Mouse (Mus musculus) forebrain, embryonic 11.5 days (tissue): ENCODE data around the gene Kctd3. TPM values are rescaled to one million over a fixed set of nuclear protein-coding genes. Genes with fewer than 3 reads are reported as not detected.
A peak's percentile ranks its signal among the peaks of the same experiment; 100 is the strongest.

ENCODE experiments used
- ATAC-seq: fragments of 200-750 bp; cut with Nextera tagmentation; replicated peaks from 2 replicates; pipeline ENCODE4 v1.8.0; 2017; ENCODE audit warnings: moderate TSS enrichment; ENCODE audit not compliant: low FRiP score
- DNase-seq: peaks from one replicate; pipeline ENCODE4 v3.0.0-alpha.2; 2017; ENCODE audit warnings: low spot score
- H3K27ac ChIP-seq: fragments of 300-500 bp; sonication (generic); 2 replicates; pipeline ENCODE4 v1.5.1; 2014; ENCODE audit warnings: low read depth, low read length
- H3K27me3 ChIP-seq: fragments of 300-500 bp; sonication (generic); 2 replicates; pipeline ENCODE4 v1.6.1; 2014; ENCODE audit warnings: mild to moderate bottlenecking, low read length, mixed read lengths; ENCODE audit not compliant: control insufficient read depth, insufficient read depth
- H3K36me3 ChIP-seq: fragments of 300-500 bp; sonication (generic); 2 replicates; pipeline ENCODE4 v1.6.1; 2014; ENCODE audit warnings: mild to moderate bottlenecking, low read length, moderate library complexity, mixed read lengths; ENCODE audit not compliant: control insufficient read depth, insufficient read depth
- H3K4me1 ChIP-seq: fragments of 300-500 bp; sonication (generic); replicated peaks from 2 replicates; pipeline ENCODE4 v1.6.1; 2014; ENCODE audit warnings: low read length, mixed read lengths; ENCODE audit not compliant: control insufficient read depth, insufficient read depth
- H3K4me2 ChIP-seq: fragments of 300-500 bp; sonication (generic); 2 replicates; pipeline ENCODE4 v1.6.1; 2014; ENCODE audit warnings: low read depth, mild to moderate bottlenecking, low read length, moderate library complexity, mixed read lengths; ENCODE audit not compliant: severe bottlenecking
- H3K4me3 ChIP-seq: fragments of 300-500 bp; sonication (generic); 2 replicates; pipeline ENCODE4 v1.5.1; 2014; ENCODE audit warnings: low read depth, low read length
- H3K9ac ChIP-seq: fragments of 300-500 bp; sonication (generic); 2 replicates; pipeline ENCODE4 v1.6.1; 2014; ENCODE audit warnings: low read length
- H3K9me3 ChIP-seq: fragments of 300-500 bp; sonication (generic); 2 replicates; pipeline ENCODE4 v1.6.1; 2016; ENCODE audit warnings: low read length, mixed read lengths; ENCODE audit not compliant: control insufficient read depth
- whole genome bisulfite sequencing: fragments of 180-500 bp; shearing (Covaris S2); extraction: QIAGEN DNeasy Blood & Tissue Kit; methylation state at CpG from one replicate; pipeline ENCODE4 v1.1.7; 2014; 5-methylcytosine and 5-hydroxymethylcytosine counted together
- polyA plus RNA-seq: library from polyadenylated mRNA; unstranded; fragments of >200 nt; fragmentation: Nextera tagmentation; extraction: Ambion mirVana; gene quantifications from 2 replicates; pipeline ENCODE4 v1.2.1, GENCODE M21; 2014

Kctd3 gene
- 36.4 and 44.6 TPM in 2 replicates for polyA plus RNA-seq

DNA sequence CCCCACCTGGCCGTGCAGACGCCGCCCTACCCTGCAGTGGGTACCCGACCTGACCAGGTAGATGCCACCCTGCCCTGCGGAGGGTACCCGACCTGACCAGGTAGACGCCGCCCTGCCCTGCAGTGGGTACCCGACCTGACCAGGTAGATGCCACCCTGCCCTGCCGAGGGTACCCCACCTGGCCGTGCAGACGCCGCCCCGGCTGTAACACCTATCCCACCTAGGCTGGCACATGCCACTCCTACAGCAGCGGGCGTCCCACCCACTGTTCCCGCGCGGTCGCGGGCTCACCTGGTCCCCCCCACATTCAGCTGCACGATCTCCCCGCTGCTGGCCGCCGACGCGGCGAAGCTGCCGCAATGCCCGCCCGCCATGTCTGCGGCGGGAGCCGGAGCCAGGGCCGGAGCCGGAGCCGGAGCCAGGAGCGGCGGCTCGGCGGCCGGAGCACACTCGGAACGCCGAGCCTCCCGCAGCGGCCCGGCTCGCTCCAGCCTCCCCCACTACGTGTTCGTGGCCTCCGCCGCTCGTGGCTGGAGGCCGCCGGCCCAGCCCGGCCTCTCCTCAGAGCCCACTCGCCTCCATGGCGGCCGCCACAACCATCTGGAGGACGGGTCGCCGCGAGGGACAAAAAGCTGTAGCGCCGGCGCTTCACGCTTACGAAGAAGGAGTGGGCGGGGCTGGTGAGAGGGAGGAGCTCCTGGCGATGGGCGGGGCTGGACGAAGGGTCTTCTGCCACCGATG lies at the start of gene Kctd3:
Kctd3 (minus strand) TSS at position 603 of the 741 bp plus-strand sequence.
- H3K9ac ChIP-seq = peak within 1 kb of the TSS; percentile 96
- H3K27me3 ChIP-seq = no peaks in the 10 kb centered on the region
- under 1% methylated on average over 74 of the region's 74 CpGs for WGBS
- H3K4me3 ChIP-seq = peak within 1 kb of the TSS; percentile 96
- no peaks in the 10 kb centered on the region for H3K36me3 ChIP-seq
- H3K4me1 ChIP-seq = peaks cover 7% of the 10 kb centered on the region
- H3K9me3 ChIP-seq = no peaks in the 10 kb centered on the region
- ATAC-seq (peak; percentile 90), DNase-seq (peak; percentile 99)
- H3K27ac ChIP-seq = no peak within 1 kb of the TSS
- peak within 1 kb of the TSS; percentile 89 for H3K4me2 ChIP-seq

DNA sequence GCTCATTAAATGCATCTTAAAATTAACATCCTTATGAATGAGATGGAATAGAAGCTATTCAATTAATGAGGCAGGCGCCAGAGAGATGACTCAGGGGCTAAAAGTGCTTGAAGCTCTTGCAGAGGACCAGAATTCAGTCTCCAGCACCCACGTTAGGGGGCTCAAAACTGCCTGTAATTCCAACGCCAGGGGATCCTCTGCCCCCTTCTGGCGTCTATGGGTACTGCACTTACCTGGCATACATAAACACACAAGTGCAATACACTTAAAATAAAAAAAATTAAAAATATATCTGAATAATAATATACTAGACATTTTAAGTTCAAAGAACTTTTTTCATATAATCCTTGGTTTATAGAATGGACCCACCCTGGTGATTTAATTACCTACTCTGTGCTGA lies 49.8 kb upstream of the Kctd3 start:
- ATAC-seq (no peak), DNase-seq (no peak)
- Histone ChIP-seq H3K27me3 (no peaks in the 10 kb centered on the region), H3K4me2 (no peak overlapping the region), H3K4me3 (no peak overlapping the region), H3K9ac (no peak overlapping the region), H3K9me3 (no peaks in the 10 kb centered on the region), H3K4me1 (no peaks in the 10 kb centered on the region), H3K36me3 (no peaks in the 10 kb centered on the region), H3K27ac (no peak overlapping the region)
- 50% methylated on average over 4 of the region's 4 CpGs for WGBS

DNA sequence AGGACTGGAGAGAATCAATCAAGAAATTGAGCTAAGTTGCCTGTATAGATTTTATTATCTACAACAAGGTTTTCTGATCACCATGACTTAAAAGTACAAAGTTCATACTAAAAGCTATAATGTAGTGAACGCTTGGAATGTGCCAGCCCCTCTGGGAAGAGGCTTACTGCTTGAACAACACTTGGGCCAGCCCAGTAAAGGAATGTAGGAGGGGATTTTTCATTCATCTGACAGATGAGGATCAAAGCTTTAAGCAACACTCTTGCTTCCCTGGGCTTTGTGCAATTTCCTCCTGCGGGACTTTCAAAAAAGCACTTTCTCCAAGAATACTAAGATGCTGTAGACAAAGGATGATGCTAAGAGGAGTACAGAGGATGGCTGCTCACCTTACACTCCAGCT lies 48.3 kb upstream of the Kctd3 start:
- H3K4me3 ChIP-seq = no peak overlapping the region
- ATAC-seq (no peak), DNase-seq (no peak)
- no peak overlapping the region for H3K27ac ChIP-seq
- H3K4me2 ChIP-seq = no peak overlapping the region
- H3K36me3 ChIP-seq = no peaks in the 10 kb centered on the region
- no peaks in the 10 kb centered on the region for H3K4me1 ChIP-seq
- H3K9ac ChIP-seq = no peak overlapping the region
- no peaks in the 10 kb centered on the region for H3K9me3 ChIP-seq
- WGBS = 53% methylated on average over 2 of the region's 2 CpGs
- no peaks in the 10 kb centered on the region for H3K27me3 ChIP-seq

DNA sequence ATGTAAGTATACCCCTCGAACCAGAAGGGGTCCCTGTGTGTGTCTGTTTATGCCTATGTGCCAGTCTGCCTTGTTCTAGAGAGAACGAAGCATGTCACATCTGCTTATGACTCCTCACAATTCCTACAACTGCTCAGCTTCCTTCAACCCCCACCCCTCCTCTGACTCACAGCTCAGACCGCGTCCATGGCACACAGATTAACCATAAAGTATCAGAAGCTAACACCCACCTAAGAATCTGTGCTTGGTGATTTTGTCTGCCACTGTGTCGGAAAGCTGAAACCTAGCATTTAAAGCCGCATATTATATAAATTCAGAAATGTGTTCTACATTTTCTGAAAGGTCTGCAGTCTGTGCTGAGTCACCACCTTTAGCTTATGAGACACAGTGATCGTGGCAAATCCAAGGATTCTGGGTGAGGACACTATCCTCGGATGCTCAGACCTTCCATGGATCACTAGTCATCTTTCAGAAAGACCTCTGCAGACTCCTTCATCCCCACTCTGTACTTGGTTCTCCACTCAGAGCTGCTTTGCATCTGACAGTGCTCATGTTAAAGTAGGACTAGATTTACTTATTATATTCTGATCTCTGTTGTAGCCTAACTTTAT lies 47.4 kb upstream of the Kctd3 start:
- H3K9me3 ChIP-seq = no peaks in the 10 kb centered on the region
- H3K27ac ChIP-seq = no peak overlapping the region
- no peak for DNase-seq
- ATAC-seq = no peak
- no peak overlapping the region for H3K4me3 ChIP-seq
- H3K9ac ChIP-seq = no peak overlapping the region
- H3K36me3 ChIP-seq = no peaks in the 10 kb centered on the region
- WGBS = 91% methylated on average over 8 of the region's 8 CpGs
- no peak overlapping the region for H3K4me2 ChIP-seq
- H3K27me3 ChIP-seq = no peaks in the 10 kb centered on the region
- H3K4me1 ChIP-seq = no peaks in the 10 kb centered on the region

DNA sequence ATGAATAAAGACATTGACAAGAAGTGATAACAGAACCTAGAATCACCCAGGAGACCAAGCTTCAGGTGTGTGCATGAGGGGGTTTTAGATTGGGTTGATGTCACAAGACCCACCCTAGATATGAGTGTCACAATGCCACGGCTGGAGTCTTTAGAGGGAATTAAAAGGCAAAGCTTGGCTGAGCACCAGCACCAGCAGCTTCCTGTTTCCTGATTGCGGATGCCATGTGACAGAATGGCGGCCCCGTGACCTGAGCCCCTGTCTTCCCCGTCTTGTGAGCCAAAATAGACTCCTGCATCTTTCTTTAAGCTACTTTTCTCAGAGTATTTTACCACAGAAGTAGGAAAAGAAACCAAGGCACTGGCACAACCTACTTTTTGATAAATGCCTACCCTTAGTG lies 46.5 kb upstream of the Kctd3 start:
- no peak overlapping the region for H3K4me3 ChIP-seq
- no peak overlapping the region for H3K9ac ChIP-seq
- no peak overlapping the region for H3K27ac ChIP-seq
- no peaks in the 10 kb centered on the region for H3K4me1 ChIP-seq
- ATAC-seq (no peak), DNase-seq (no peak)
- WGBS = 86% methylated on average over 5 of the region's 5 CpGs
- H3K36me3 ChIP-seq = no peaks in the 10 kb centered on the region
- no peaks in the 10 kb centered on the region for H3K9me3 ChIP-seq
- H3K4me2 ChIP-seq = no peak overlapping the region
- H3K27me3 ChIP-seq = no peaks in the 10 kb centered on the region

DNA sequence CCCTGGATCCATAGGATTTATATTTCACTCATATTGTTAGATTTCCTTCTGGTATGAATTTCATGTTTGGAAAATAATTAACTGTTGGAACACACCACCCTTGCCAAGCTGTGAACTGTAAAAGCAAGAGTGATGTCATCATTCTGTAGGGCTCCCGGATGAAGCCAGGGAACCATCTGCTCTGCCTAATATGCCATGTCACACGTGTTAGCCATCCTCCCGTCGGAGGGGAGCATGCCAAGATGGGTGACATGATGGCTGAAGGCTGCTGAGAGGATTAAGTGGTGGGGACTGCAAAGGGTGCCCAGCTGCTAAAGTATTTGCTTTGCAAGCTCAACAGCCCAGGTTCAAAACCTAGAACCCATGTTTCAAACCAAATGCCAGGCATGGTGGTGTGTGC lies 44.5 kb upstream of the Kctd3 start:
- DNase-seq (no peak), ATAC-seq (no peak)
- 86% methylated on average over 4 of the region's 4 CpGs for WGBS
- H3K27ac ChIP-seq = no peak overlapping the region
- no peaks in the 10 kb centered on the region for H3K4me1 ChIP-seq
- no peak overlapping the region for H3K4me3 ChIP-seq
- no peak overlapping the region for H3K4me2 ChIP-seq
- no peaks in the 10 kb centered on the region for H3K27me3 ChIP-seq
- no peaks in the 10 kb centered on the region for H3K36me3 ChIP-seq
- H3K9me3 ChIP-seq = no peaks in the 10 kb centered on the region
- no peak overlapping the region for H3K9ac ChIP-seq

DNA sequence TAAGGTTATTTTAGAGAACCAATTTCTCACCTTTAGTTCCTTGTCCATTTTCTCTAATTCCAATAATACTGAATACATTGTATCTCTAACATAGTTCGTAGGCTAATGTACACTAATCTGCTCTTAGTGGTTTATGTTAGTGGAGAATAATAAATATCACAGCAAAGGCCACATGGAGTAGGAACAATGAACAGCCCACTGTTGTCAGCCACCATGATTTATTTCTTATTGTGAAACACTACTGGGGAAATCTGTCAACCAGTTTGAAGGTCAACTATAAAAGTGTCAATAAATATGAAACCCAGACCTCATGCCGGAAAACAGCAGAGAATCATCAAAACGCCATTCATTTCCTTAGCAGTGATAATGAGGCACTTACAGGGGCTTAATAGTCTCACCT lies 42.5 kb upstream of the Kctd3 start:
- 86% methylated on average over 3 of the region's 3 CpGs for WGBS
- ATAC-seq = no peak

DNA sequence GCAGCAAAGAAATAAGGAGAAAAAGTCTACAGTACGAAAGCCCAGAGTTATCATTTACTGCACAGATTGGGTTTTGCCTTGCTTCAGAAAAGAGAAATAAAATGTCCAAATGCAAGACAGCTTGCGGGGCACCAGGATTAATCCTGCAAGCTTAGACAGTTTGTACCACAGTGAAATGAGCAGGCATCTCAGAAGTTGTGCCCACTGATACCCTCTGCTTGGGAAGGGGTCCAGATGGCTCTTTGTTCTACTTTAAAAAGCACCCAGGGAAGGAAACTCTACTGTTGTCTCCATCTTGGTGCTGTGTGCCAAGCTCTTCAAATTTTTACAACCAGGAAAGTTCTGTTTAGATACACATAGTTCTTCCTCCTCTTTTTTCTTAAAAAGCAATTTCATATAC lies 40.7 kb upstream of the Kctd3 start:
- no peak overlapping the region for H3K4me2 ChIP-seq
- 89% methylated on average over 2 of the region's 2 CpGs for WGBS

More for the DNA sequence above, 42.5 kb upstream of the Kctd3 start:
- H3K4me3 ChIP-seq = no peak overlapping the region
- H3K4me1 ChIP-seq = no peaks in the 10 kb centered on the region
- no peak overlapping the region for H3K9ac ChIP-seq
- no peaks in the 10 kb centered on the region for H3K9me3 ChIP-seq
- H3K4me2 ChIP-seq = no peak overlapping the region
- H3K36me3 ChIP-seq = no peaks in the 10 kb centered on the region
- DNase-seq = no peak
- H3K27ac ChIP-seq = no peak overlapping the region
- H3K27me3 ChIP-seq = no peaks in the 10 kb centered on the region

DNA sequence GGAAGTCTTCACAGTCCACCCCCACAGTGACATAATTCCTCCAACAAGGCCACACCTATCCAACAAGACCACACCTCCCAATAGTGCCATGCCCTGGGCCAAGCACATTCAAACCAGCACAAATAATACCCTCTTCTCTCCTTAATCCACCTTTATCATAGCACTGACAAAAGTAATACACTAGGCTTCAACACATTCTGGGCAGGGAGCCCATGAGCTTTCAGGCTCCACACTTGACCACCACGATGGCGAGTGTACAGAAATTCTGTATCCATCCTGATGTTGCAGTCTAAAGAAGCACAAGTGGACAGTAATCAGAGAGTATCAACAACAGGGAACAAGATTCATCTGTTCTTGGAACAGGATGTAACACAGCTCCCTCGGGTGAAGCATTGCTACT lies 40.3 kb upstream of the Kctd3 start:
- Histone ChIP-seq H3K4me2 (no peak overlapping the region), H3K9ac (no peak overlapping the region), H3K4me3 (no peak overlapping the region), H3K36me3 (no peaks in the 10 kb centered on the region), H3K9me3 (no peaks in the 10 kb centered on the region), H3K27me3 (no peaks in the 10 kb centered on the region), H3K4me1 (no peaks in the 10 kb centered on the region), H3K27ac (no peak overlapping the region)
- ATAC-seq (no peak), DNase-seq (no peak)
- WGBS = 93% methylated on average over 3 of the region's 3 CpGs

More for the DNA sequence above, 40.7 kb upstream of the Kctd3 start:
- H3K4me3 ChIP-seq = no peak overlapping the region
- no peak overlapping the region for H3K27ac ChIP-seq
- no peaks in the 10 kb centered on the region for H3K4me1 ChIP-seq
- no peak for ATAC-seq
- DNase-seq = no peak
- no peaks in the 10 kb centered on the region for H3K27me3 ChIP-seq
- H3K9me3 ChIP-seq = no peaks in the 10 kb centered on the region
- H3K9ac ChIP-seq = no peak overlapping the region
- H3K36me3 ChIP-seq = no peaks in the 10 kb centered on the region
